Mouse (Mus musculus) cortical plate, adult 2 months (tissue): ENCODE measurements around the gene Meox1.

Experiments
- CTCF ChIP-seq: fragments of 200-500 bp; IDR thresholded peaks from 2 replicates; pipeline ENCODE4 v1.5.1; 2011; ENCODE audit warnings: mild to moderate bottlenecking, control low read depth, low read length; ENCODE audit not compliant: insufficient read depth; ENCODE audit errors: extremely low read depth
- POLR2A ChIP-seq: fragments of 200-500 bp; IDR thresholded peaks from 2 replicates; pipeline ENCODE4 v1.6.1; 2011; ENCODE audit warnings: mild to moderate bottlenecking, low read length, control low read depth; ENCODE audit not compliant: insufficient read depth; ENCODE audit errors: extremely low read depth

DNA sequence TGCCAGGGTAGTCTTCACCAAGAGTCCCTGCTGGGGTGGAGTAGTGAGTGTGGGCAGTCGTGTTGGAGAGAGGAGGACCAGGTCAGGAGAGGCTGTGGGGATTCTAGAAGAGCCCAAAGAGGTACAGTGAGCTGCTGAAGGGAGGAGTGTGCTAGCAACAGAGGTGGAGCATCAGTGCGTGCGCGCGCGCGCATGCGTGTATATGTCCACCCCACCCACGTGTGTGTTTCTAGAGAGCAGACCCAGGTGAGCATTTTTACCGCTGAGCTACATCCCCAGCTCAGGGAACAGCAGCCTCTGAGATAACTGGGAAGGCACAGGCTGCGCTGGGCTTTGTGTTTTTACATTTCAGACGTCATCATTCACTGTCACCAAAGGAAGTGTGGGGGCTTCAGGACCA, 7.7 kb downstream of the Meox1 start:
- TF ChIP-seq CTCF (no peak), POLR2A (no peak)
